Mouse (Mus musculus): Measurements from ENCODE around the gene Gpr62. TPM values are rescaled to one million over a fixed set of nuclear protein-coding genes. Genes with fewer than 3 reads are reported as not detected.

The Gpr62 gene
- total RNA-seq, 1 experiment from 2014 or later, result not detected

- ATAC-seq (ENCODE audit: extremely low read depth, insufficient number of reproducible peaks, low FRiP score, poor library complexity, severe bottlenecking), result no peak
Observed at GRCm38 (mm10) chr9:106461026-106461415, 4.7 kb downstream of the Gpr62 start.

DNA sequence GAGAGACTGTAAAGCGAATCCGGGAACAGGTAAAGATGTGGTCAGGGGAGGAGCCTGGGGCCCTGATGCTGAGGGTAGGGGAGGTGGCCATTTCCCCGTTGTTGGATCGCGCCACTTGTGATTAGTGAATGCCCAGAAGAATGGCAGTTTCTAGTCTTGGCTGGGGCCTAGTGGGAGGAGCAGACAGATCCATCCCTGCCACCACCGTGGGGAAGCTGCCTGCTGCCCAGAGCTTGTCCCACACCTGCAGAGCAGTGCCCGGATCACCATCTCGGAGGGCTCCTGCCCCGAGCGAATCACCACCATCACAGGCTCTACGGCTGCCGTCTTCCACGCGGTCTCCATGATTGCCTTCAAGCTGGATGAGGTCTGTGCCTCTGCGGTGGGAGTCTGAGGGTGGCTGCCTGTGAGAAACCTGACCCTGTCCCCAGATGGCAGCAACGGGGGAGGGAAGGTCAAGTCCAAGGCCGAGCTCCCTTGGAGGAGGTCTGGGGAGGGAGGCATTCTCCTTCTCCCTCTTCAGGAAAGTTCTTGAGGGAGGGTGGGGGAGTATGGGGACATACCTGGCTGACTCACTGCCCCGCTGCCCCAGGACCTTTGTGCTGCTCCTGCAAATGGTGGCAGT lies 5.2 kb downstream of the Gpr62 start:
- ATAC-seq (ENCODE audit: extremely low read depth, insufficient number of reproducible peaks, low FRiP score, poor library complexity, severe bottlenecking), result no peak

DNA sequence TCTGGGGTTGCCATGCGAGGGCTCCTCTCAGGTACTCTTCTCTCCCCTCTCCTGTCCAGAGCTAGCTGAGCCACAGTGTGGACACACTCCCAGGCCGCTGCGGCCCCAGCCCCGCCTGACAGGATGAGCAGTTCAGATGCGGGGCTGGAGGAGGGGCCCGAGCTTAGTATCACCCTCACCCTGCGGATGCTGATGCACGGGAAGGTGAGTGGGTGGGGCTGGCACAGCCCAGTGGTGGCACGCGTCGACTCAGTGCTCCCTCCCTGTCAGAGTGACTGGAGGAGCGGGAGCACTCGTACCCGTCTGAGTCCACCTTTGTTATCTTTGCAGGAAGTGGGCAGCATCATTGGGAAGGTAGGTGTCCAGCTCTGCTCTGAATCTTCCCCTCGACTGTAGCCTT lies 5.8 kb downstream of the Gpr62 start:
- no peak for ATAC-seq (ENCODE audit: extremely low read depth, insufficient number of reproducible peaks, low FRiP score, poor library complexity, severe bottlenecking)

- no peak for ATAC-seq (ENCODE audit: extremely low read depth, insufficient number of reproducible peaks, low FRiP score, poor library complexity, severe bottlenecking)
Observed at GRCm38 (mm10) chr9:106457920-106458319, 7.8 kb downstream of the Gpr62 start.

DNA sequence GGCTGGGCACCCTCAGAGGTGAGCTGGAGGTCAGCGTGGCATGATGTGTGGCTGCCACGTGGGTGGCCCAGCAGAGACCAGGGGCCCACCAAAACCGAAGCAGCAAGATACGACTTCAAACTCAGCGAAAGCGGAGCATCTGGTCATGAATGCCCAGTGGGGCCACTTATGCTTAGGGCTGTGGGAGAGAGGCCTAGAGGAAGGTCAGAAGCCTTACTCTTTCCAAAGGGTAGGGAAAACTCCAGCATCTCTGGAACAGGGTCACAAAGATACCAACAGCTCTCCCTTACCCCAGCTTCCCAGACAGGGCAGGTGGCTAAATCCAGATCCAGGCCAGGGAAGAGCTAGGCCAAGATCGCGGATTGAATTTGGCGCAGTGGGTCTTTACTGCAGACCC lies 8.6 kb downstream of the Gpr62 start:
- no peak for ATAC-seq (ENCODE audit: extremely low read depth, insufficient number of reproducible peaks, low FRiP score, poor library complexity, severe bottlenecking)

GRCm38 (mm10) chr9:106456325-106457162 lies 9.2 kb downstream of the Gpr62 start:
- no peak for ATAC-seq (ENCODE audit: extremely low read depth, insufficient number of reproducible peaks, low FRiP score, poor library complexity, severe bottlenecking)

DNA sequence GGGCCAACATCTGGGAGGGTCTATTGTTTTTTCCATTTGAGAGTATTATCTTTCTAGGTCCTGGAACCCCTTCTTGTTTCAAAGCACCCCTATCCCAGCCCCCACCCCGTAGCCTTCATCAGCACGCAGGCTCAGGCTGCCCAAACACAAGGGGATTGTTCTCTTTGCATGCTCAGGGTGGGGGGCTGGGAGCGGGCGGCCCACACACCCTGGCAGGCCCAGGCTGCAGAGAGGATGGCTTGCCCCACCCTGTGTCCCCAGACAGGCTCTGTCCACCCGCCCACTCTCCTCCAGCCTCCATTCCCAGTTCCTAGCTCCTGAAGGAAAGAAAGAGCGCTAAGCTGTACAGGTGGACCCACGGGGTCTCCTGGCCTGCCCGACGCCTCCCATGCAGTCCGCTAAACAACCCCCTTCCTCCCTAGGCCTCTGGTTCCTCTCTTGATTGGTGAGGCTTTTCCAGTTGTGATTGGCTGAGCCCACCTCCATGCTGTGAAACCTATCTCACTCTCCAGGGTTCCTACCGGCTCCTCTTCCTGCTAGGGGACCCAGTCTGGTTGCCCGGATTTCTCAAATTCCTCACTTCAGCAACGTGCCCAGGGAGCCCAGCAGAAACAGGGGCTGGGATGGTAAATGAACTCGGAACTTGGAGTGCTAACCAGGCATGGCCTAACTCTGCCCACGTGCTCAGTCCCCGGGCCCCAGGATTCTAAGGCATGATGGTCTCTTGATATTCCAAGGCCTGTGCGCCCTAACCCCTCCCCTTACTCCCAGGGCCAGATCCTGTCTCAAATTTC lies 10.7 kb downstream of the Gpr62 start:
- ATAC-seq (ENCODE audit: extremely low read depth, insufficient number of reproducible peaks, low FRiP score, poor library complexity, severe bottlenecking), result no peak

DNA sequence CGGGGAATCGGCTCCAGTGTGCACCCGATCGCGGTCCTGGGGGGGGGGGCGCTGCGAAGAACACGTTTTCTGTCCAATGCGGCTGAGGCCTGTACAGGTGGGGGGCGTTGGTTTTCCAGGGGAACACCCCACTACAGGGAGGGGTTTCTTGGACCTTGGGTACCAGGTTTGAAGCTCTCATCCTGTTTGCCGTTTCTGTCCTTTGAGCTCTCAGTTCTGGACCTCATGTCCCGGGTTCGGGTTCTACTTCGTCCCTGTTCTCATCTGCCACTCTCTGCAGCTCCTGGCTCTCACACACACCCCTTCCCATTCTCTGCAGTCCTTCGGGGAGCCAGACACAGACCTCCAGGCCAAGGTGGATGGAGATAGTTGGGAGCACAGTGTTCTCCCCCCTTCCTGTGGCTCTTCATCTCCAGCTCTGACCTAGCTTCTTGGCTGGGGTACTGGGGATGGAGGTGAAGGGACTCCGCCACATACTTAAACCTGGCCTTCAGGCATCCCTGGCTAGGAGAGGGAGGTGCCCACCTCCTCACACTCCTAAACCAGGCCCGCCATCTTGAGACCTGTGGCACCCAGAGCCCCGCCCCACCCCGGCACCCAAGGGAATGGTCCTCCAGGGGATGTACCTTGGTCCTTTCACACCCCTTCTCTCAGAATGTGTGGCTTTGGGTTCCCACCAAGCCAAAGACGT lies 11.5 kb downstream of the Gpr62 start:
- no peak for ATAC-seq (ENCODE audit: extremely low read depth, insufficient number of reproducible peaks, low FRiP score, poor library complexity, severe bottlenecking)

DNA sequence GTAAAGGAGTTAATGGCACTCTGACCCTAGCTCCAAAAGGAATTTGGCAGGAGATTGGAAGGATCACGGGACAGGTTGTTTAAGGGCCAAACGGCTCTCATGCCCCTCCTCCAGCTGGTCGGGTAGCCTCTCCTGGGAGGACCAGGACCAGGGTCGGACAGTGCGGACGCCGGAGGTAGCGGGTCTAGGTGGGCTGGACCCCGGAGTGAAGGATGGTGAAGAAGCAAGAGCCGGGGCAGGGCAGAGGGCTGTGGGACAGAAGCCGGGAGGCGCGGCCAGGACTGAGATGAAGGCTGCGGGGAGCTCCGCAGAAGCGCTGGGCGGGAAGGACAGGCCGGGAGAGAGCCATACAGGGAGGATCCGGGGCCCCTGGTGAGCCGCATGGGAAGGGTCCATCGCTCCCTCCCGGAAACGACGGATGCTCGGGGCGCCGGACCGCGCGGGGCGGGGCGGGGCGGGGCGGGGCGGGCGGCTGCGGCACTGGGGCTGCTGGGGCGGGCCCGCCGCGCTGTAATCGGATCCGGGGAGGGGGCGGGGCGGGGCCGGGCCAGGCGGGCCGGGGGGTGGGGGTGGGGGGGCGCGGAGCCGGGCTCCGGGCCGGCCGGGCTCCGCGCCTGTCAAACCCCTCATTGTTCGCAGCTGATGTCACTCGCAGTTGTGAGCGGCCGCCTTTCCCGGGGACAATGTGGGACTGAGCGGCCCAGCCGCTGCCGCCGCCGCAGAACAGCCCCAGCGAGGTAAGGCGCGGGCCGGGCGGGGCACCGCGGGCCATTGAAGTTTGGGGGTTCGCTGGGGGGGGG lies 12.3 kb downstream of the Gpr62 start, which contains the start of gene Pcbp4:
Gene Pcbp4, plus strand, starts transcription at position 21 of the 800 bp plus-strand sequence.
- ATAC-seq (ENCODE audit: extremely low read depth, insufficient number of reproducible peaks, low FRiP score, poor library complexity, severe bottlenecking), result no peak

DNA sequence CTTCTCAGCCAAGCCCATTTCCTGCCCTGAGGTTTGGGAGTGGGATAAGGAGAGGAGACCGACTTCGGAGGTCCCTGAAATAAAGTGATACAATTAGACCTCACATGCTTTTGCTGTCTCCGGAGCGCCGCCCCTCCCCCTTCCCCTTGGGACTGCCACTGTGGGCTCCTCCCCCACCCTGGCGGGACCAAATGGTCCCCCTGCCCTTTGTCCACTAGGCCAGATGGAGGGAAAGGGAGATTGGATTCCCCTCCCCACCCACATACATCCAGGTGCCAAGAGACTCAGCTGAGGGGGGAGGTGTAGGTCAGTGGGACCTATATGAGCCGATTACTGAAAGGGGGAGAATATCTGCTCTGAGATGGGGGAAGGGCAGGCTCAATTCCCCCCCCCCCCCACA lies 12.9 kb downstream of the Gpr62 start:
- ATAC-seq (ENCODE audit: extremely low read depth, insufficient number of reproducible peaks, low FRiP score, poor library complexity, severe bottlenecking), result no peak

DNA sequence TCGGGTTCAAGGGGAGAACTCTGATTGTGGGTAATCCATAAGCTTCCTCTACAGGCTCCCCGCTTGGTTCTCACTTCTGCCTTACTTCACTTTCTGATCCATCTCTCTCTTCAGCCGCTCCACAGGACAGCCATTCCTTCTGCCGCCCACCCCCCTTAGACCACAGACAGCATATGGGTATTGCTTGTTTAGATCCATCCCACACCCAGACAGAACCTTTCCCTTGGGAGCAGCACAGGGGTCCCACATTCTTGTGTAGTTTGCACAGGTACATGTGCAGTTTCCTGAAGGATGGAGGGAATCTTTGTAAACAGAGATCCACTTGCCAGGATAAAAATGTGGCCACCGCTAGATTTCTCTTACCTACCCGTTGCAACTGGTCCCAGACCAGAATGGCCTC lies 13.4 kb downstream of the Gpr62 start:
- no peak for ATAC-seq (ENCODE audit: extremely low read depth, insufficient number of reproducible peaks, low FRiP score, poor library complexity, severe bottlenecking)

GRCm38 (mm10) chr9:106451899-106452298 lies 13.8 kb downstream of the Gpr62 start:
- no peak for ATAC-seq (ENCODE audit: extremely low read depth, insufficient number of reproducible peaks, low FRiP score, poor library complexity, severe bottlenecking)

DNA sequence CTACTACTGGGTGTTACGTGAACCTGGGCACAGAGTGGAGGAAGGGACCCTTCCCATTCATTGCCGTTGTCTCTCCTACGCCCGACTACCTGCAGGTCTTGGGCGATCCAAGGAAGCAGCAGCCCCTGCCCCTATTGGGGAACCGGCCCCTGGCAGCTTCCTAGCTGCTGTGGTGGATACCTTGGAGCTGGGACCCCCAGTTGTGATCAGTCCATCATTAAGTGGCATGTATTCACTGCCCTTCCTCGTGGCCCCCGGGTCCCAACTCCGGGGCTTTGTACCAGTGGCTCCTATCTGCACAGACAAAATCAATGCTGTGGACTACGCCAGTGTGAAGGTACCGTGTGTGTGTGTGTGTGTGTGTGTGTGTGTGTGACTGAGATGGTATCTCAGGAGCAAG lies 14.4 kb downstream of the Gpr62 start:
- no peak for ATAC-seq (ENCODE audit: extremely low read depth, insufficient number of reproducible peaks, low FRiP score, poor library complexity, severe bottlenecking)

- no peak for ATAC-seq (ENCODE audit: extremely low read depth, insufficient number of reproducible peaks, low FRiP score, poor library complexity, severe bottlenecking)
Observed at GRCm38 (mm10) chr9:106450661-106451060, 15.1 kb downstream of the Gpr62 start.

GRCm38 (mm10) chr9:106449947-106450346 lies 15.8 kb downstream of the Gpr62 start:
- no peak for ATAC-seq (ENCODE audit: extremely low read depth, insufficient number of reproducible peaks, low FRiP score, poor library complexity, severe bottlenecking)

DNA sequence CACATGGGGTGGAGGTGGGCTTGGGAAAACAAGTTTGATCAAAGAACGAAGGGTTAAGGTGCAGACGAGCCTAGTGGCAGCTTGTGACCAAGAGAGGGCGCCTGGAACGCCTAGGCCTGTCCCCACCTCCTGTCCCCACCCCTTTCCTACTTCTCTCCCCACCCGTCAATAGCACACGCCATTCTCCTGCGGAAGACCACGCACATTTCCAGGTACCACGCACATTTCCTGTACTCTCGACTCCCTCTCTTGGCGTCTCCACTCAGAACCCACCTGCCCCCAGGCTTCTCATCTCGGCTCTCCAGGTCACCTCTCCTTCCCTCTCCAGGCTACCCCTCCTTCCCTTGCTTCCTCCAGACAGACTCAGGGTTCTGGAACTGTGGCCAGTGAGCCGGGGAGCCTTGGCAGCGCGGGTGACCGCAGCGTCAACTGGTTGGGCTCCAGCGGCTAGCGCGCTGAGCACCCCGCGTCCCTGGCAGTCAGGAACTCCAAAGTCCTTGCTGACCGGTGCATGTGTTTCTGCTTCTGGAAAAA lies 17.2 kb downstream of the Gpr62 start:
- ATAC-seq (ENCODE audit: extremely low read depth, insufficient number of reproducible peaks, low FRiP score, poor library complexity, severe bottlenecking), result peak; percentile 66

GRCm38 (mm10) chr9:106447951-106448350 lies 17.8 kb downstream of the Gpr62 start:
- ATAC-seq (ENCODE audit: extremely low read depth, insufficient number of reproducible peaks, low FRiP score, poor library complexity, severe bottlenecking), result no peak

- ATAC-seq (ENCODE audit: extremely low read depth, insufficient number of reproducible peaks, low FRiP score, poor library complexity, severe bottlenecking), result peak; percentile 65
Observed at GRCm38 (mm10) chr9:106447348-106447747, 18.4 kb downstream of the Gpr62 start, which contains the start of the genes Abhd14b and Abhd14a. Gene Abhd14b (plus strand): TSS chr9:106447459. Gene Abhd14a (minus strand): TSS chr9:106447678.

Measured in neutrophil, adult 5-6 weeks (primary cell).